Mouse (Mus musculus) Patski (cell line): ENCODE results near the gene Pkd1. TPM values are rescaled to one million over a fixed set of nuclear protein-coding genes. Genes with fewer than 3 reads are reported as not detected.

Source experiments
- ATAC-seq: fragments of 100-300 bp; one replicate; pipeline ENCODE4 v1.8.0; 2021
- CTCF ChIA-PET: fragments of 350-600 bp; sonication (Branson Sonifier 250); formaldehyde crosslinking; loops from one replicate; lab custom pipeline; 2022; ENCODE audit warnings: inconsistent platforms; lab: Charles Lee
- POLR2A ChIA-PET: fragments of 350-600 bp; sonication (Branson Sonifier 250); formaldehyde crosslinking; loops from one replicate; lab custom pipeline; 2022; ENCODE audit warnings: antibody characterized with exemption, inconsistent platforms; lab: Charles Lee
- DNase-seq: peaks from one replicate; pipeline ENCODE4 v3.0.0-alpha.2; 2011; ENCODE audit warnings: low read depth, low spot score
- H3K27me3 ChIP-seq: fragments of 371-371 bp; one replicate; pipeline ENCODE4 v1.5.1; 2021
- CTCF ChIP-seq: fragments of 100-300 bp; IDR thresholded peaks from one replicate; pipeline ENCODE4 v1.5.1; 2021
- in situ Hi-C: fragments of 300-500 bp; cut with MboI; formaldehyde crosslinking; loops from 3 replicates; pipeline ENCODE4 v1.11.1; 2018; ENCODE audit warnings: low pct_unique_long_range_greater_than_20kb, mixed read lengths
- polyA plus RNA-seq: library from polyadenylated mRNA; unstranded; gene quantifications from one replicate; pipeline ENCODE4 v1.2.3, GENCODE M21; 2021

Gene Pkd1
- polyA plus RNA-seq, 1 experiment from 2014 or later = 41.0 TPM

GRCm38 (mm10) chr17:24546234-24546633 is 3.4 kb upstream of the Pkd1 start:
- CTCF ChIA-PET = no interaction called here
- POLR2A ChIA-PET = no interaction called here
- no peak for TF ChIP-seq CTCF

GRCm38 (mm10) chr17:24548435-24548834 is 1.2 kb upstream of the Pkd1 start:
- DNase-seq = no peak
- no peaks in the 10 kb centered on the region for H3K27me3 ChIP-seq
- ChIA-PET CTCF (interaction anchor here (0.8 to 3.5 kb wide), 3 partner anchors 9 to 43 kb away, joined by 3 to 20 read pairs (median 4); no protein-coding TSS in a partner anchor), POLR2A (interaction anchor here (1.1 kb wide), 1 partner anchor 58 kb away, joined by 3 read pairs; no protein-coding TSS in a partner anchor)
- ATAC-seq = no peak
- in situ Hi-C loops = no loop called here
- TF ChIP-seq CTCF = no peak

More at GRCm38 (mm10) chr17:24546234-24546633, 3.4 kb upstream of the Pkd1 start:
- in situ Hi-C loops = no loop called here
- DNase-seq (no peak), ATAC-seq (no peak)
- no peaks in the 10 kb centered on the region for H3K27me3 ChIP-seq

GRCm38 (mm10) chr17:24548921-24549617 is 565 bp upstream of the Pkd1 start:
- TF ChIP-seq CTCF = no peak
- in situ Hi-C loops = no loop called here
- POLR2A ChIA-PET = interaction anchor here (0.9 to 1.6 kb wide), 4 partner anchors 11 to 95 kb away, joined by 3 to 4 read pairs (median 3); no protein-coding TSS in a partner anchor
- CTCF ChIA-PET = interaction anchor here (0.8 to 3.5 kb wide), 4 partner anchors 10 to 44 kb away, joined by 3 to 20 read pairs (median 4); no protein-coding TSS in a partner anchor
- H3K27me3 ChIP-seq = no peaks in the 10 kb centered on the region
- no peak for DNase-seq
- no peak for ATAC-seq

DNA sequence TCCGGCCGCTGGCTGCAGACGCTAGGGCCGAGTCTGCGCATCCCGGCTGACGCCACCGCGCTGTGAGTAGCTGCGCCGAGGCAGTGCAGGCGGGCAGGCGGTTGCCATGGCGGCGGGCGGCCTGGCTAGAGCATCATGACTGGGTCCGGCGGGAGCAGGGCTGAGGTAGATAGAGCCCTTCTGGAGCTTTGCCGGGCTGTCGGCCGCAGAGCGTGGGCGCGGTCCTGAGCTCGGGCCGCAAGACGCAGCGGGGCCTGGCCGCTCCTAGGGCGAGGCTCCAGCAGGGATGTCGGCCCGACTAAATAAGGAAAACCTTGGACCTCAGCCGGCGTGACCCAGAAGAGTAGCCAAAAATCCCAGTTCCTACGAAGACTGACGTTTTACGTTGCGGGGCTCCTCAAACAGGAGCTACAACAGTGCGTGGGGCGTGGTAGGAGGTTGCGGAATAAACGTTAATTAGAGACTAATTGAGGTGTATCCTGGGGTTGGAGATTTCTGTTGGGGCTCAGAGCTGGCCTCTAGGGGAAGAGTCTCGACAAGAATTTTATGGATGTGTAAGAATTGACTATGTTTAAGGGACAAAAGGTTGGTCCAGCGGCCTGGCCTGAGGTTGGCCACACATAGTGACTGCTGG is 899 bp downstream of the Pkd1 start:
- no peak for DNase-seq
- POLR2A ChIA-PET = interaction anchor here (0.9 to 1.6 kb wide), 2 partner anchors 13 to 96 kb away, joined by 3 to 4 read pairs; no protein-coding TSS in a partner anchor
- peak; percentile 63 for ATAC-seq
- in situ Hi-C loops = no loop called here
- CTCF ChIA-PET = interaction anchor here (3.5 kb wide), 1 partner anchor 12 kb away, joined by 20 read pairs; no protein-coding TSS in a partner anchor
- no peaks in the 10 kb centered on the region for H3K27me3 ChIP-seq
- TF ChIP-seq CTCF = no peak

- TF ChIP-seq CTCF = no peak
- no peak for ATAC-seq
- DNase-seq = no peak
- ChIA-PET CTCF (interaction anchor here (3.5 kb wide), 1 partner anchor 12 kb away, joined by 20 read pairs; no protein-coding TSS in a partner anchor), POLR2A (interaction anchor here (0.9 to 1.6 kb wide), 2 partner anchors 13 to 97 kb away, joined by 3 to 4 read pairs; no protein-coding TSS in a partner anchor)
- no peaks in the 10 kb centered on the region for H3K27me3 ChIP-seq
- in situ Hi-C loops = no loop called here
These were observed 1.4 kb downstream of the Pkd1 start for GRCm38 (mm10) chr17:24551050-24551444.

DNA sequence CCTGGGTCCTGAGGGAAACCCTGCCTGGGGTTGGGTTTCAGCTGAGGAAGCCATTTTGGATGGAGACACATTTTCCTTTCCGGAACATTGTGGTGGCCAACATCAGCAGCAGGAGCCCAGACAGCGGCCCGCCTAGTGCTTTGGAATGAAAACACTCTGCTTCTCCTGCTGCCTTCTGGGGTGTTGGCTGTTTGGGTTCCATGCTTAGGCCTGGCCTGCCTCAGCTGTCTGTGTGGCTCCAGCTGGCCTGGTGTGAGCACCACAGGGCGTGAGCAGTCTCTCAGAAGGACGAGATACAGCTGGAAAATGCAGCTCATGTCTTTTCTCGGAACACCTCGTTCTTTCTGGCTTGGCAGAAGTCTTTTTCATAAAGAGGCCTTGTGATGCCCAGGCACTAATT is 7.5 kb downstream of the Pkd1 start:
- no peak for TF ChIP-seq CTCF

GRCm38 (mm10) chr17:24558600-24559099 is 9.0 kb downstream of the Pkd1 start:
- no peak for TF ChIP-seq CTCF
- in situ Hi-C loops = no loop called here
- no peaks in the 10 kb centered on the region for H3K27me3 ChIP-seq
- POLR2A ChIA-PET = no interaction called here
- CTCF ChIA-PET = no interaction called here
- ATAC-seq (no peak), DNase-seq (no peak)

More for the DNA sequence above, 7.5 kb downstream of the Pkd1 start:
- DNase-seq = no peak
- CTCF ChIA-PET = interaction anchor here (1.5 kb wide), 1 partner anchor 111 kb away, joined by 4 read pairs; no protein-coding TSS in a partner anchor
- POLR2A ChIA-PET = no interaction called here
- no peaks in the 10 kb centered on the region for H3K27me3 ChIP-seq
- ATAC-seq = no peak
- in situ Hi-C loops = no loop called here

DNA sequence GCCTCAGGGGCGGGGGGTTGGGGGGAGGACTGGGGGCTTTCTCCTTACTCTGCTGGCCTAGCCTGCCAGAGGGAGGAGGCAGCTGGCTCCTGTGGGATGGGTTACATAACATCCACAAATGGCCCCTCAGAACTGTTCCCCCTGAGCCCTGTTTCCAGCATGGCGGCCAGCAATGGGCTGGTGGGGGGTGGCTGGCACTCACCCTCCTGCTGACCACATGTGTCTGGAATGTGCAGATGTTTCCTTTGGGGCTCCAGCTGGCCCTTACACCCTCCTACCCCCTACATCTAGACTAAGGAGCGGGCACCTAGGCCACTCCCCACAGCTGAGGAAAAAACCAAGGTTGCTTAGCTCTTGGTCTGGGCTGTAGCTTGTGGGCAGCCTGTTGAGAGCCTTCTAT is 9.5 kb downstream of the Pkd1 start:
- POLR2A ChIA-PET = no interaction called here
- CTCF ChIA-PET = interaction anchor here (1.1 kb wide), 1 partner anchor 38 kb away, joined by 4 read pairs; no protein-coding TSS in a partner anchor
- in situ Hi-C loops = no loop called here
- TF ChIP-seq CTCF = no peak
- no peaks in the 10 kb centered on the region for H3K27me3 ChIP-seq
- DNase-seq (no peak), ATAC-seq (peak; percentile 13)

- in situ Hi-C loops = no loop called here
- no peak for DNase-seq
- H3K27me3 ChIP-seq = no peaks in the 10 kb centered on the region
- TF ChIP-seq CTCF = no peak
- ChIA-PET CTCF (interaction anchor here (1.1 to 1.4 kb wide), 2 partner anchors 31 to 36 kb away, joined by 4 read pairs; no protein-coding TSS in a partner anchor), POLR2A (interaction anchor here (1.5 kb wide), 1 partner anchor 11 kb away, joined by 3 read pairs; the partner anchor contains the start of gene Pkd1)
- ATAC-seq = no peak
These were observed 10.8 kb downstream of the Pkd1 start for GRCm38 (mm10) chr17:24560301-24561028.

DNA sequence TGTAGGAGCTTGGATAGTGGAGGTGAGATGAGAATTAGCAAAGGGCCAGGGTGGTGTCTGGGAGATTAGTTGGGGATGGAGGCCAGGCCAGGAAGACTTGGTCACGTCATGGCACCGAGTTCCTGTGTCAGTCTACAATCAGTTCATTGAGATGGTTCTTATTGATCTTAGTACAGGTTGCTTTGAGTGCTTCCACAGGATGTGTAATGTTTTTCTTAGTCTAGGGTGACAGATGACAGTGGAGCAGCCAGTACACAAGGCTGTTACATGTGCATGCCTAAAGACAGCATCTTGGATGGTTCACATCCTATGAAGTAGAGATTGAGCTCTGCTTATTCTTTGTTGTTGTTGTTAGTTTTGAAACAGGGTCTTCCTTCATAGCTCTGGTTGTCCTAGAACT is 12.0 kb downstream of the Pkd1 start:
- in situ Hi-C loops = no loop called here
- H3K27me3 ChIP-seq = no peaks in the 10 kb centered on the region
- DNase-seq = no peak
- ChIA-PET CTCF (no interaction called here), POLR2A (no interaction called here)
- TF ChIP-seq CTCF = no peak
- no peak for ATAC-seq
